Mouse (Mus musculus): Measurements from ENCODE around the gene Ryr1. TPM values are rescaled to one million over a fixed set of nuclear protein-coding genes. Genes with fewer than 3 reads are reported as not detected.

Gene Ryr1
- 7.5 and 10.2 TPM in 2 replicates for polyA plus RNA-seq (2015; fragmentation: Nextera tagmentation; extraction: Ambion mirVana)

- under 1% methylated on average over 16 of the region's 16 CpGs for WGBS
- H3K27ac ChIP-seq = no peak within 1 kb of the TSS
- H3K36me3 ChIP-seq (ENCODE audit: poor library complexity, severe bottlenecking) = no peaks in the 10 kb centered on the region
- H3K4me1 ChIP-seq = peaks cover 11% of the 10 kb centered on the region
- H3K27me3 ChIP-seq = peaks cover 5% of the 10 kb centered on the region; the same call in 1 of the 2 replicates
- H3K4me3 ChIP-seq = peak within 1 kb of the TSS; percentile 40
- peak within 1 kb of the TSS; percentile 72 for H3K4me2 ChIP-seq
- H3K9ac ChIP-seq = peak within 1 kb of the TSS; percentile 54
- ATAC-seq = peak; percentile 78
- no peaks in the 10 kb centered on the region for H3K9me3 ChIP-seq (replicated peaks)
Measured at GRCm38 (mm10) chr7:29124970-29125369, at the start of gene Ryr1. Gene Ryr1, minus strand, starts transcription at chr7:29125179.

GRCm38 (mm10) chr7:29172390-29173016, 47.5 kb upstream of the Ryr1 start:
- no peak overlapping the region for H3K27ac ChIP-seq
- peaks cover 49% of the 10 kb centered on the region for H3K36me3 ChIP-seq (ENCODE audit: poor library complexity, severe bottlenecking)
- H3K9me3 ChIP-seq (replicated peaks) = no peaks in the 10 kb centered on the region
- peaks cover 53% of the 10 kb centered on the region for H3K27me3 ChIP-seq
- ATAC-seq = no peak
- 33% methylated on average over 31 of the region's 32 CpGs for whole genome bisulfite sequencing
- H3K4me3 ChIP-seq = no peak overlapping the region
- H3K4me1 ChIP-seq = peaks cover 46% of the 10 kb centered on the region
- H3K9ac ChIP-seq = no peak overlapping the region
- 0 out of 2 replicates have a peak overlapping the region, but pooled peaks have one; percentile 81 for H3K4me2 ChIP-seq

- no peaks in the 10 kb centered on the region for H3K9me3 ChIP-seq (replicated peaks)
- peaks cover 49% of the 10 kb centered on the region for H3K4me1 ChIP-seq
- H3K4me3 ChIP-seq = peak overlapping the region; percentile 64
- H3K4me2 ChIP-seq = peak overlapping the region; percentile 81
- H3K36me3 ChIP-seq (ENCODE audit: poor library complexity, severe bottlenecking) = peaks cover 43% of the 10 kb centered on the region
- H3K27me3 ChIP-seq = peaks cover 59% of the 10 kb centered on the region
- WGBS = 6% methylated on average over 31 of the region's 34 CpGs
- no peak overlapping the region for H3K27ac ChIP-seq
- H3K9ac ChIP-seq = peak overlapping the region; percentile 35; the same call in 1 of the 2 replicates
- no peak for ATAC-seq
Measured at GRCm38 (mm10) chr7:29171562-29172097, 46.7 kb upstream of the Ryr1 start.

GRCm38 (mm10) chr7:29170755-29171561, 46.0 kb upstream of the Ryr1 start:
- under 1% methylated on average over 42 of the region's 43 CpGs for WGBS
- H3K4me3 ChIP-seq = peak overlapping the region; percentile 64
- H3K9me3 ChIP-seq (replicated peaks) = no peaks in the 10 kb centered on the region
- peak overlapping the region; percentile 35 for H3K9ac ChIP-seq
- peak overlapping the region; percentile 81 for H3K4me2 ChIP-seq
- peaks cover 41% of the 10 kb centered on the region for H3K36me3 ChIP-seq (ENCODE audit: poor library complexity, severe bottlenecking)
- no peak overlapping the region for H3K27ac ChIP-seq
- H3K27me3 ChIP-seq = peaks cover 59% of the 10 kb centered on the region
- peaks cover 49% of the 10 kb centered on the region for H3K4me1 ChIP-seq
- ATAC-seq = no peak

- WGBS = 1% methylated on average over 30 of the region's 30 CpGs
- ATAC-seq = peak; percentile 41
- peak within 1 kb of the TSS; percentile 64 for H3K4me3 ChIP-seq
- H3K9me3 ChIP-seq (replicated peaks) = no peaks in the 10 kb centered on the region
- peak within 1 kb of the TSS; percentile 81 for H3K27ac ChIP-seq
- H3K4me2 ChIP-seq = peak within 1 kb of the TSS; percentile 81
- peaks cover 33% of the 10 kb centered on the region for H3K36me3 ChIP-seq (ENCODE audit: poor library complexity, severe bottlenecking)
- H3K9ac ChIP-seq = peak within 1 kb of the TSS; percentile 75
- H3K27me3 ChIP-seq = peaks cover 59% of the 10 kb centered on the region
- peaks cover 49% of the 10 kb centered on the region for H3K4me1 ChIP-seq
Measured at GRCm38 (mm10) chr7:29170066-29170754, 45.2 kb upstream of the Ryr1 start, which contains the start of the genes Ggn and Spred3. Gene Ggn, plus strand, starts transcription at chr7:29170210. Gene Spred3, minus strand, starts transcription at chr7:29170411.

- peak; percentile 83 for ATAC-seq
- H3K9ac ChIP-seq = peak overlapping the region; percentile 75
- under 1% methylated on average over 31 of the region's 39 CpGs for WGBS
- peak overlapping the region; percentile 81 for H3K27ac ChIP-seq
- peaks cover 53% of the 10 kb centered on the region for H3K27me3 ChIP-seq
- peaks cover 49% of the 10 kb centered on the region for H3K4me1 ChIP-seq
- H3K4me3 ChIP-seq = peak overlapping the region; percentile 64
- H3K4me2 ChIP-seq = peak overlapping the region; percentile 81
- peaks cover 25% of the 10 kb centered on the region for H3K36me3 ChIP-seq (ENCODE audit: poor library complexity, severe bottlenecking)
- H3K9me3 ChIP-seq (replicated peaks) = no peaks in the 10 kb centered on the region
Measured at GRCm38 (mm10) chr7:29169231-29170065, 44.5 kb upstream of the Ryr1 start.

GRCm38 (mm10) chr7:29168791-29169230, 43.8 kb upstream of the Ryr1 start:
- ATAC-seq = peak; percentile 39
- Histone ChIP-seq H3K27ac (peak overlapping the region; percentile 81), H3K4me3 (peak overlapping the region; percentile 64), H3K27me3 (peaks cover 47% of the 10 kb centered on the region), H3K4me1 (peaks cover 49% of the 10 kb centered on the region), H3K4me2 (peak overlapping the region; percentile 81), H3K9me3 (replicated peaks) (no peaks in the 10 kb centered on the region), H3K36me3 (ENCODE audit: poor library complexity, severe bottlenecking) (peaks cover 19% of the 10 kb centered on the region), H3K9ac (peak overlapping the region; percentile 75)
- under 1% methylated on average over 14 of the region's 14 CpGs for WGBS

GRCm38 (mm10) chr7:29168121-29168695, 43.2 kb upstream of the Ryr1 start:
- Histone ChIP-seq H3K27ac (peak overlapping the region; percentile 81; the same call in 1 of the 2 replicates), H3K9ac (peak overlapping the region; percentile 75), H3K4me2 (peak overlapping the region; percentile 81), H3K36me3 (ENCODE audit: poor library complexity, severe bottlenecking) (peaks cover 14% of the 10 kb centered on the region), H3K4me1 (peaks cover 49% of the 10 kb centered on the region), H3K4me3 (peak overlapping the region; percentile 64), H3K9me3 (replicated peaks) (no peaks in the 10 kb centered on the region), H3K27me3 (peaks cover 41% of the 10 kb centered on the region)
- no peak for ATAC-seq
- WGBS = 2% methylated on average over 10 of the region's 10 CpGs

- peaks cover 35% of the 10 kb centered on the region for H3K27me3 ChIP-seq
- H3K4me1 ChIP-seq = peaks cover 46% of the 10 kb centered on the region
- ATAC-seq = no peak
- no peak overlapping the region for H3K27ac ChIP-seq
- H3K4me2 ChIP-seq = peak overlapping the region; percentile 81
- H3K9ac ChIP-seq = peak overlapping the region; percentile 43
- peaks cover 9% of the 10 kb centered on the region for H3K36me3 ChIP-seq (ENCODE audit: poor library complexity, severe bottlenecking)
- no peaks in the 10 kb centered on the region for H3K9me3 ChIP-seq (replicated peaks)
- 13% methylated on average over 19 of the region's 19 CpGs for WGBS
- H3K4me3 ChIP-seq = peak overlapping the region; percentile 64
Measured at GRCm38 (mm10) chr7:29167656-29168055, 42.7 kb upstream of the Ryr1 start.

GRCm38 (mm10) chr7:29162750-29163525, 38.0 kb upstream of the Ryr1 start:
- H3K9ac ChIP-seq = no peak overlapping the region
- peaks cover 30% of the 10 kb centered on the region for H3K27me3 ChIP-seq
- H3K9me3 ChIP-seq (replicated peaks) = no peaks in the 10 kb centered on the region
- no peak overlapping the region for H3K4me2 ChIP-seq
- H3K4me3 ChIP-seq = no peak overlapping the region
- H3K27ac ChIP-seq = no peak overlapping the region
- WGBS = 22% methylated on average over 9 of the region's 9 CpGs
- peaks cover 22% of the 10 kb centered on the region for H3K36me3 ChIP-seq (ENCODE audit: poor library complexity, severe bottlenecking)
- H3K4me1 ChIP-seq = peaks cover 7% of the 10 kb centered on the region
- ATAC-seq = no peak
